Mouse (Mus musculus) heart, postnatal 14 days (tissue): ENCODE data around the gene Scel. TPM values are rescaled to one million over a fixed set of nuclear protein-coding genes. Genes with fewer than 3 reads are reported as not detected.
"Not testable (repeated sequence)": the region's sequence is repeated elsewhere in the genome, so short reads cannot be mapped to it uniquely, and the experiment has no call there.

Source experiments
- DNase-seq, 2 experiments: peaks; one replicate each; pipeline ENCODE4 v3.0.0; 2021 to 2022
- intact Hi-C: fragments of 180-260 bp; cut with DNase I; formaldehyde crosslinking; loops from one replicate; pipeline ENCODE4 v1.15.1; 2025
- long read RNA-seq, 2 experiments: library from polyadenylated mRNA; stranded (forward); transcript quantifications; one replicate each; pipeline ENCODE4 v2.0.0; 2021
- total RNA-seq, 2 experiments: library from RNA; stranded (reverse); gene quantifications; 2 replicates each; pipeline ENCODE4 v1.2.3; 2021

Gene Scel
- under 1 TPM; 0.32 to 0.41 TPM for total RNA-seq
- long read RNA-seq, experiment 1, partial matches to known transcripts: 0 of 1 reads
- long read RNA-seq, experiment 1, other reads (novel, unspliced or antisense): 1 of 1 reads
- long read RNA-seq, experiment 2: 0 reads

DNA sequence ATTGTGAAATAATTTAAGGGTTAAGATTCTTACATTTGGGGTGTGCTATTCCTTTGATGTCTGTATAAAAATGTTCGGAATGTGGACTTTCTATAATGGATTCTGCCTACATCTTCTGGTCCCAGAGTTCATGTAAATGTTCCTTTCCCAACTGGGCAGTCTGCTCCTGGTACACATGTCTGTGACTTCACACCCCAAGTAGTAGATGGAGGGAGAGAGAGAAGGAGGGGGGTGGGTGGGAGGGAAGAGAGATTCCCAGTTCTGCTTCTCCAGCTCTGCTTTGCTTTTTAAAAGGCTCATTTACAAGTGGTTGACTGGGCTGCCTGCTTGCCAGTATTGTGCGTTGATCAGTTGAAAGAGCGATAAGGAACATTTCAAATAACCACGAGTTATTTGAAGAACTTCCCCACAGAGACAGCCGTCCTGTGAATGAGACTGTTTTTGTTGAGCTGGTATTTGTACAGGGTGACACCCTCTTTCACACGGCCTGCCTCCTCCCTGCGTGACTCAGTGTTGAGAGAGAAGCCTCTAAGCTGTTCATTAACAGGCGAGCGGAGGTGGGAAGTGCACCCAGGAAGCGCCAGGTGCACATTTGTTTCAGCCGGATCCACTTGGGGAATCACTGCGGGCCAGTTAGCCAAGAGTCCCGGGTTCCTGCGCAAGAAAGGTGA is at the start of gene Scel:
Scel (plus strand) TSS at position 541 of the 671 bp plus-strand sequence.
- no peak for DNase-seq
- intact Hi-C loops: no loop called here

- intact Hi-C loops: loop anchor here (5.0 kb wide), 1 partner anchor 122 kb away; the partner anchor contains the start of gene Mycbp2
- no peak for DNase-seq
Observed at GRCm38 (mm10) chr14:103468691-103469463, 44.3 kb upstream of the Scel start.

GRCm38 (mm10) chr14:103469464-103470015 is 43.6 kb upstream of the Scel start:
- intact Hi-C loops: loop anchor here (5.0 to 10.0 kb wide), 4 partner anchors 122 to 397 kb away; partner anchors contain the start of genes Cln5 and Mycbp2
- DNase-seq: peak; percentile 40 to 55

GRCm38 (mm10) chr14:103471074-103471778 is 41.9 kb upstream of the Scel start:
- intact Hi-C loops: loop anchor here (5.0 to 10.0 kb wide), 3 partner anchors 216 to 399 kb away; partner anchors contain the start of gene Cln5
- no peak for DNase-seq

GRCm38 (mm10) chr14:103471806-103472553 is 41.2 kb upstream of the Scel start:
- intact Hi-C loops: loop anchor here (5.0 to 10.0 kb wide), 3 partner anchors 217 to 400 kb away; partner anchors contain the start of gene Cln5
- peak; percentile 53 to 65 for DNase-seq

GRCm38 (mm10) chr14:103472554-103472905 is 40.6 kb upstream of the Scel start:
- intact Hi-C loops: loop anchor here (5.0 to 10.0 kb wide), 3 partner anchors 218 to 400 kb away; partner anchors contain the start of gene Cln5
- DNase-seq: no peak

GRCm38 (mm10) chr14:103475312-103475711 is 37.8 kb upstream of the Scel start:
- intact Hi-C loops: loop anchor here (10.0 kb wide), 1 partner anchor 221 kb away; no protein-coding TSS in a partner anchor

DNA sequence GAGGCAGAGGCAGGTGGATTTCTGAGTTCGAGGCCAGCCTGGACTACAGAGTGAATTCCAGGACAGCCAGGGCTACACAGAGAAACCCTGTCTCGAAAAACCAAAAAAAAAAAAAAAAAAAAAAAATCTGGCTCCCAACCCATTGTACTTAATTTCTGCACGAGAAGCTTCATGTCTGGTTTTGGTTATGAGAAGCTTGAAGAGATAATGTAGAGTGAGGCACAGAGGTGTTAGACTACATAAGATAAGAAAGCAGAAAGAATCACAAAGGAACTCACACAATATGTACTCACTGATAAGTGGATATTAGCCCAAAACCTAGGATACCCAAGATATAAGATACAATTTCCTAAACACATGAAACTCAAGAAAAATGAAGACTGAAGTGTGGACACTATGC is 36.9 kb upstream of the Scel start:
- DNase-seq: not testable (repeated sequence)

More at GRCm38 (mm10) chr14:103475312-103475711, 37.8 kb upstream of the Scel start:
- no peak for DNase-seq

GRCm38 (mm10) chr14:103477281-103477680 is 35.9 kb upstream of the Scel start:
- intact Hi-C loops: loop anchor here (10.0 kb wide), 1 partner anchor 222 kb away; no protein-coding TSS in a partner anchor
- no peak for DNase-seq

More for the DNA sequence above, 36.9 kb upstream of the Scel start:
- intact Hi-C loops: loop anchor here (10.0 kb wide), 1 partner anchor 221 kb away; no protein-coding TSS in a partner anchor

GRCm38 (mm10) chr14:103477959-103478358 is 35.2 kb upstream of the Scel start:
- intact Hi-C loops: loop anchor here (2.0 to 10.0 kb wide), 2 partner anchors 59 to 223 kb away; no protein-coding TSS in a partner anchor
- no peak for DNase-seq

DNA sequence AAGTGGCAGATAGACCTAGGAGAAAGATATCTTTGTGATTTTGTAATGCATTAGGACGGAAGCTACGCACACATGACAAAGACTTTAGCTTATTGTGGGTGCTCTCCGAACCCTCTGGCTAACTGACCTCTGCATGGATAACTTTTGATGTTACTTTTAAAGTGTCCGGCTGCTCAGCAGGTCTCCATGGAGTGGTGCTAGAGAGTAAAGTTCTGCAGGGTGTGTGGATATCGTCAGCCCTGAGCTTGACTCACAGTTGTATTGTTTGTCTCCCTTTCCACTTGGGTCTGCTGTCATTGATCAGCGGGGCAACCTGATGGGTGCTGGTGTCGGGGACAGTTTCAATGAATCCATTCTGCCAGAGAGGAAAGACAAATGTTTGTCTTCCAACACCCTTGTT is 33.7 kb upstream of the Scel start:
- DNase-seq: no peak
- intact Hi-C loops: loop anchor here (2.0 to 10.0 kb wide), 2 partner anchors 57 to 225 kb away; no protein-coding TSS in a partner anchor

GRCm38 (mm10) chr14:103481514-103481913 is 31.6 kb upstream of the Scel start:
- intact Hi-C loops: no loop called here
- DNase-seq: no peak

DNA sequence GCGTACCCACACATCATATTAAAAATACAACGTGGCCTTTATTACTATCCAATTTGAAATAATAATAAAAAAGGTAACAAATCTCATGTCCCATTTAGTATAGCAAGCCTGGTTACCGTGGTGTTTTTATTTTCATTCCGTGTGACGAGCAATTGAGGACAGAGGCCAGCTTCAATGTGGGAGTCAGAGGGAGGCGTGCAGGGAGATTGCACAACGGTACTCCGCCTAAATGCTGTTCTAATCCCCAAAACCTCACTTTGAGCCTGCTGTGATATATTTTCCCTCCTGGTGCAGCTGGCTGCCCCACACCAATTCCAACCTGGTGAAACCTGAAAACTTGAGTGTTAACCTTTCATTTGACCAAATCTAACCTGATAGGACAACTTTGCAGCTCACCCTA is 27.5 kb upstream of the Scel start:
- intact Hi-C loops: no loop called here
- no peak for DNase-seq

GRCm38 (mm10) chr14:103486974-103487373 is 26.2 kb upstream of the Scel start:
- intact Hi-C loops: no loop called here
- DNase-seq: no peak

- intact Hi-C loops: no loop called here
- DNase-seq: no peak
Observed at GRCm38 (mm10) chr14:103488659-103489058, 24.5 kb upstream of the Scel start.

- DNase-seq: no peak
- intact Hi-C loops: no loop called here
Observed at GRCm38 (mm10) chr14:103498199-103498598, 14.9 kb upstream of the Scel start.

GRCm38 (mm10) chr14:103498613-103499012 is 14.5 kb upstream of the Scel start:
- no peak for DNase-seq
- intact Hi-C loops: no loop called here

DNA sequence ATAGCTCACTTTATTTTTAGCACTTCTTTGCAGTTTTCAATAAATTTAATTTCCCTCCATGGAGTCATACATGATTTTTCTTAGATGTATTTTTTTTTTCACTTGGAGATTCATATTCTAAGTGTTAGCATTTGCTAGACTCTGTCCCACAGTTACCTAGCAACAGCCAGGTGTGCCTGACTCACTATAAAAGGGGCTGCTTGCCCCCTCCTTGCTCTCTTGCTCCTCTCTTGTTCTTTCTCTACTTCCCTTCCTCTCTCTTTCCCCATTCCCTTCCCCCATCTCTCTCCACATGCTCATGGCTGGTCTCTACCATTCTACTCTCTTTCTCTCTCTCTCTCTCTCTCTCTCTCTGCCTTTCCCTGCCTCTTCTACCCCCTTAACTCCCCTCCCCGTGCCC is 14.1 kb upstream of the Scel start:
- DNase-seq: no peak
- intact Hi-C loops: no loop called here

GRCm38 (mm10) chr14:103500309-103500708 is 12.8 kb upstream of the Scel start:
- intact Hi-C loops: no loop called here
- no peak for DNase-seq
